Mouse (Mus musculus) heart, adult 18-20 months (tissue): Measurements from ENCODE around the gene Pcf11. TPM values are rescaled to one million over a fixed set of nuclear protein-coding genes. Genes with fewer than 3 reads are reported as not detected.

Experiments used
- DNase-seq, 2 experiments: peaks; one replicate each; pipeline ENCODE4 v3.0.0; 2021 to 2022; ENCODE audit warnings: mixed read lengths in 1 of 2
- long read RNA-seq, 2 experiments: library from polyadenylated mRNA; stranded (forward); transcript quantifications; one replicate each; pipeline ENCODE4 v2.0.0; 2021
- total RNA-seq, 2 experiments: library from RNA; stranded (reverse); gene quantifications; 2 replicates each; pipeline ENCODE4 v1.2.3; 2021

The Pcf11 gene
- 10 to 100 TPM; 19.4 to 30.2 TPM for total RNA-seq
- long read RNA-seq, experiment 1, full-length matches to known transcripts = 3 of 4 reads
- long read RNA-seq, experiment 1, partial matches to known transcripts = 1 of 4 reads
- long read RNA-seq, experiment 1, other reads (novel, unspliced or antisense) = 0 of 4 reads
- long read RNA-seq, experiment 2, partial matches to known transcripts = 2 of 6 reads
- long read RNA-seq, experiment 2, other reads (novel, unspliced or antisense) = 0 of 6 reads

DNA sequence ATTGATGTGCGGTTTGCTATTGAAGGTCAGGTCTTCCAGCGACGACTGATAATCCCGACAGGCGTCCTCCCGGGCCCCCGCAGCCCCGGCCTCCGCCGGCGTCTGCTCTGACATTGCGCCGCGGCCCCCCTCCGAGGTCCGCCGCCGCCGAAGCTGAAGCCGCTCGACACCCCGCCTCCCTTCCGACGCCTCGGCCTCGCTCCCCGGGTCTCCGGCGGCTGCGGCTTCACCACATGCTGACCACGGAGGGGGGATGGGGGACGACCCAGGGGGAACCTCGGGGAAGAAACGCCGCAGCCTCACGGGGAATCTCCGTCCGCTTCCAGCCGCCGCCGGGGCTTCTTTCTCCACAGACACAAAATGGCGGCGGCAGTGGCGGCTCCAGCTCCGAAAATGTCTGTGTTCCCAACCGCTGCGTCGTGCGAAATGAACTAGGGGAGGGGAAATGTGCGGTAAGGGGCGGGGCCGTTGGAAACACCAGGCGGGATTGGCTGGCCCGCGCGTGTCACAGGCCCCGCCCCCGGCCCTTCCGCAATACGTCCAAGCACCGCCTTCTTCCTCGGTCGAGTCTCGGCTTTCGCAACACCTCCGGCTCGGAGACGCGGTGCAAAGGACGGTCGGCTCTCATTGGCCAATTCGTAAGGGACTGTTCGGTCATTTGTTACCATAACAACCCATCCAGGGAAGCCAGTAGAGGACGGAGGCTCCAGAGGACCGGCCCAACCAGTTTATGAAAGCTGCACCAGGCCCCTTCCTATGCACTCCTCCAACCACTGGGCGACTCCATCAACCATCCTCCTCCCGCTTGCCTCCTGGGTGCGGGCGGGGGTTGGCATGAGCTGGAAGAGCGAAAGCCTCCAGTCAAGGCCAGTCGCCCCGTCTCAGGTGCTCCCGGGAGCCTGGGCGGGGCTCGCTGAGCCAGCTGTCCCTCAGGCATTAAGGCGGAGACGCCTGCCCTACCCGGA is at the start of gene Pcf11:
Pcf11 (minus strand) TSS at position 428 of the 965 bp plus-strand sequence.
- peak; percentile 99 for DNase-seq

DNA sequence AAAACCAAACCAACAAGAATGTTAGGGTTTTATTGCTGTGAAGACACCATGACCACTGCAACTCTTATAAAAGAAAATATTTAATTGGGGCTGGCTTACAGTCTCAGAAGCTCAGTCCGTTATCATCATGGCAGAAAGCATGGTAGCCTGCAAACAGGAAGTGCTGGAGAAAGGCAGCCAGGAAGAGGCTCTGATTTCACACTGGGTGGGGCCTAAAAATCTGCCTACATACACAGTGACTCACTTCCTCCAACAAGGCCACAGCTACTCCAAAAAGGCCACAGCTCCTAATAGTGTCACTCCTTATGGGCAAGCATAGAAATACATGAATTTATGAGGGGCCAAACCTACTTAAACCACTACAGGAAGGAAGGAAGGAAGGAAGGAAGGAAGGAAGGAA is 45.3 kb upstream of the Pcf11 start:
- no peak for DNase-seq

DNA sequence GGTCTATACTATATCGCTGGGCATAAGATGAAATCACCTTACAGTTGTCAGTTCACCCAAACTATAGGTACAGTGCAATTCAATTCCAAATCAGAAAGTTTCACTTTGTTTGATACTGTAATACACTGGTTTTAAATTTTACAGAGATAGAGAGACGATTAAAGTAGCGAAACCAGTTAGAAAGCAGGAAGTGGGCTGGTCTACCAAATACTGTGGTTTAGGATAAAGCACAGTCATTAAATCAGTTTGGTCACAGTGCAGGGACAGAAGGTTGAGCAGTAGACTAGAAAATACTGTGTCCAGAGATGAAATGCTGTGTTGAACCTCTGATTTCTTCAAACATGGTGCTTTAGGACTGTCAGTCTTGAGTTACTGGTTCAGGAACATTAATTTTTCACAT is 41.9 kb upstream of the Pcf11 start:
- DNase-seq = no peak

DNA sequence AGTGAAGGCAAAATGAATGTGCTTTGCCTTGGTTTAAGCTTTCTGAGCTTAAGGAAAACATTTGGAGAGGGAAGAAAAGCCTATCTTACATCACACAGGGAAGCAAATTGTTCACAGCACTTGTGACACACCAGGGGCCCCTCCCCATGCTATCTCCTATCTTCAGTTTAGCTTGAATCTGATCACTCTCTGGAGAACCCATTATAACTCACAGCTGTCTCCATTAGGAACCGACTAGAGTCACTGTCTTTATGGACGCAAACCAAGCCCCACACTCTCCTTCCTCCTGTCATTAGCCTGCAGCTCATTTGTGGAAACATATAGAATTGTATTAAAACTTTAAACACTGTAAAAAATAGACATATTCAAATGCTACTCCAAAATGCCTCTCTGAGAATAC is 39.8 kb upstream of the Pcf11 start:
- no peak for DNase-seq

DNA sequence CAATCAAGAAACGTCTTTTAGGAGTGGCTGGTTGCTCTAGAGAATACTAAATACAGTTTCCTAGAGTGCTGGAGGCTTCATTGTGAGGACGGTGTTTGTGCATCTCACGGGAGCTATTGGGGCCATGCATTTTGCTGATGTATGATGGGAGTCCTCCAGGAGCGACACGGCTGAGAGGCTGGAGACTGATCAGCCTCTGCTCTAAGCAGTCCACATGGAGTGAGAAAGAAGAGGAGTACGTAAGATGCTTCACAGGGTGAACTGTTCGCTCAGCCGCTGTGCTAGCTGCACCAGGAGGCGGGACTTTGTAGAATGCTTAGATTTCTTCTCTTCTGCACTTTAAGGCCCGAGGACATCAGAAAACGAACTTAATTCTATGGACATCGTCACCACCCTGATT is 37.0 kb upstream of the Pcf11 start:
- DNase-seq = peak in 1 of 2 experiments; percentile 7

DNA sequence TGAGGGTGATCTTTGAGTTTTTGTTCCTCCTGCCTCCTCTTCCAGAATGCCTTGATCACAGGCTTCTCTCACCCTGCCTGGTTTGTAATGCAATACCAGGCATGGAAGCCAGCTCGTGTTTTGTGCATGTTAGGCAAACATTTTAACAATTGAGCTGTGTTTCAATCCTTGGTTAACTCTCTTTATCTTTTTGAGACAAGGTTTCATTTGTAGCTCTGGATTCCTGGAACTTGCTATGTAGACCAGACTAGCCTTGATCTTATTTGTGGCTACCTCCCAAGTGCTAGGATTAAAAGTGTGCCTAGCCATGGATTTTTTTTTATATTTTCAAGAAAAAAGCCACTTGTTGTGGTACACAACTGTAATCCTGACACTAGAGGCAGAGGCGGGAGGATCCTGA is 35.8 kb upstream of the Pcf11 start:
- DNase-seq = no peak

DNA sequence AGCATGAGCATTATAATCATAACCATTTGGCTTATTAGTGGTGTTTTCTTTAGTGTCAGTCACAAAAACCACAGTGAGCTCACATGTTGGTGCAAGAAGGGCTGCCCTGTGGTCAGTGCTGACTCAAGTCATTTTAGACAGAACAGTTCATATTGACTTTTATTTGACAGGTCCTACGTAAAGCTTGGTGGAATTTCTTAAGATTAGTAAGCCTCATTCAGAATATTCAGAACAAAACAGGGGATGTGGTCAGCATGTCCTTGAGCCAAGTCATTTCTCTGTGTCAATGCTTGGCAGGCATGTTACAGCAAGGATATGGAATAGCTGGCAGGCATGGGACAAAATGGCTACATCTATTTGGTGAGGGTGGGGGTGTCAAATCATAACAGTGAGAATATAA is 33.9 kb upstream of the Pcf11 start:
- DNase-seq = no peak

DNA sequence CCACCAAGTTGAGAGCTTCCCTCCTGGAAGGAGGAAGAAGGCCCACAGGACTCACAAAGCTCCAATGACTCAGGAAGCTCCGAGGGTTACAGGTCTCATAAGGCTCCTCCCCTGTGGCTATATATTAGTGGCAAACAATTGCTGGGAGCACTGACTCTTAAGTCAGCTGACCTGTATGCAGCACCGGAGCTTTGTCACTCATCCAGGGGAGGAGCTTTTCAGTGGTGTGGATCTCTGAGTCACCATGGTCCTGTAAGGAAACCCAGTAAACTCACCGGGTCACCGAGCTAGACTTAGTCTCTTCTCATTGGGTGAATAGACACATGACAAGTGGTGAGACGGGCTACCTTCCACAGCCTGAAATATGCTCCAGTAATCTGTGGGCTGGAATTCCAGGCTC is 29.0 kb upstream of the Pcf11 start:
- no peak for DNase-seq

DNA sequence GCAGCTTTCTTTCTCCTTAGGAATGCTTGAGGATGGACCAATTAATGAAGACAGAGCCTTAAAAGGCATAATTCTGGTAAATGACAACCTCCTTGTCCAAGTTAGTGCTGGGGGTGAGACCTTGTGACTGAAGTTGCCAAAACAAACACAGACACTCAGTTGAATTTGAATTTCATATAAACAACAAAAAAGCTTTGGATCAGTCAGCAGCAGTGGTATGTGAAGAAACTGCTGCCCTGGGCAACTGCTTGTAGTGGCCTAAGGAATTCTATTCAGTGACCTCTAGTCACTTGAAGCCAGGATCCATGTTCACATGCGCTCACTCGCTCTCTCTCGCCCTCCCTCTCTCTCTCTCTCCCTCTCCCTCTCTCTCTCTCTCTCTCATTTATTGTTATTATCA is 26.7 kb upstream of the Pcf11 start:
- no peak for DNase-seq

DNA sequence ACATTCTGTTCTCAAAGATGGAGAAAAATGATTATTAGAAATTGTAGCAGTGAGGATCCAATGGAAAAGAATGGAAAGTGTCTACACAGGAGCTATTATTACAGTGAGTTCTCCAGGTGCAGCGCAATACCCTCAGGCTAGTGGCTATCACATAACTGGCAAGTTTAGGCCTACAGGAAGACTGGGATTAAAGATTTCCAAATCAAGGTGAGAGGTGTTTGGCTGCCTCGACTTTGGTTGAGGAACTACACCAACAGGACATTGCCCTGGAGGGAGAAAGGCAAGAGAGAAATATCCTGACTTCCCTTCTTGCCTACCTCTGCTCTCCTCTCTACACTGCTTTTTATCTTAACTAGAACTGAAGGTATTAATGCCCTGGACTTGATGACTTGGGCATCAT is 19.4 kb upstream of the Pcf11 start:
- no peak for DNase-seq

DNA sequence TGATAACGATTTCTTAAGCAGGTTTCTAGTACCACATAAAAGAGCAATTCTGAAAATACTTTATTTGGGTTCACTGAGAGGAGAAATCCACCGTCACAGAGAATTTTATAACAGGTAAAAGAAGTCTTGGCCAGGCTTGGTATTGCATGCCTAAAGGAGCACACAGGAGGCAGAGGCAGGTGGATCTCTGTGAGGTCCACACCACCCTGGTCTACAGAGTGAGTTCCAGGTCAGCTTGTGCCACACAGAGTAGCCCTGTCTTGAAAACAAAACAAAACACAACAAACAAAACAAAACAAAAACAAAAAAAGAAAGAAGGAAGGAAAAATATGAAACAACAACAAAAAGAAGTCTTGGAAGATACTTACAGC is 18.6 kb upstream of the Pcf11 start:
- no peak for DNase-seq

DNA sequence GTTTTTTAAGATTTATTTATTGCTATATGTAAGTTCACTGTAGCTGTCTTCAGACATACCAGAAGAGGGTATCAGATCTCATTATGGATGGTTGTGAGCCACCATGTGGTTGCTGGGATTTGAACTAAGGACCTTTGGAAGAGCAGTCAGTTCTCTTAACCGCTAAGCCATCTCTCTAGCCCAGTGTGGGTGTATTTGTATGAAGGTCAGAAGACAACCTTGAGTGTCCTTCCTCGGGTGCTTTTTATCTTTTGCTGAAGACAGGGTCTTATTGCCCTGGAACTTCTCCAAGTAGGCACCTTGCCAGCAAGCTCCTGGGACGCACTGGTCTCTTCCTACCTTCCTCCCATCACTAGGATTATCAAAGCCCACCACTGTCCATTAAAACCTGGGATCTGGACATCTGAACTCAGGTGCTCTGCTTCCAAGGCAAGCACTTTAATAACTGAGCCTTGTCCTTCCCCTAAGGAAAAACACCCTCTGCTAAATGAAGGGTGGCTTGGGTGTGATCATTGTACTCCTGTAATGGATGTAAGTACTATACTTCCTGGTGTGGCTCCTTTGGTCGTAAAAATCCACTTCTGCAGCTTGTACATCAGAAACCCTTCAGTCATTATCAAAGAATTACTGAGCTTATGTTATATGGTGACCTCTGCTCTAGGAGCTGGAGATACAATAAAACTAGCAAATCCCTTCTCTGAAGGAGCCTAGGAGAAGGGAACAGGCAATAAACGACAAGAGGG is 18.0 kb upstream of the Pcf11 start:
- DNase-seq = no peak

DNA sequence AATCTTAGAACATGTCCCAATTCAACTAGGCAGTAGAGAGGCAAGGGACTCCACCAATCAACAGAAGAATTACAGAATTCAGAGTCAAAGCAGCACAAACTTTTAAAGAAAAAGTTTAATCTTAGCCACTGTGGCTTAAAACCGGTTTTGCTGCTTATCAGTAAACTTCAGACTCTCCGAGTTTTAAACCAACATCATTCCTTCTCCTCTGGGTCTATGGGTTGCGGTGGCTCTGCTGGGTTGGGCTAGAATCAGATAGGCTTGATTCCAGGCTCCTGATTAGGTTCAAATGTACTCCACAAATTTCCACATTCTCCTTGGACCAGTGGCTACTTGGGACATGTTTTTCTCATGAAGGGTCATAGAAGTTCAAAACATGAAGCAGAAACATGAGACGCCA is 7.6 kb upstream of the Pcf11 start:
- no peak for DNase-seq

DNA sequence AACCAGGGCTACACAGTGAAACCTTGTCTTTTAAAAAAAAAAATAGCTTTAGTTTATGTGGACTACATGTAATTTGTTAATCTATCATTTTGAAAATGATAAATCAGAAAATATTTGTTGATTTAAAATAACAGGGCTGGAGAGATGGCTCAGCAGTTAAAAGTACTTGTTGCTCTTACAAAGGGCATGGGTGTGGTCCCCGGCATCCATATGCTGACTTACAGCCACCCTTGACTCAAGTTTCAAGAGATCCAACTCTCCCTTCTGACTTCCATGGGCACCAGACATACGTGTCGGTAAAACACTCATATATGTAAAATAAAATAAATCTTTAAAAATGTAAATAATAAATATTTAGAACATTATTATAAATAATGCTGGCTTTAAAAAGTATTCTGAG is 5.4 kb upstream of the Pcf11 start:
- no peak for DNase-seq

DNA sequence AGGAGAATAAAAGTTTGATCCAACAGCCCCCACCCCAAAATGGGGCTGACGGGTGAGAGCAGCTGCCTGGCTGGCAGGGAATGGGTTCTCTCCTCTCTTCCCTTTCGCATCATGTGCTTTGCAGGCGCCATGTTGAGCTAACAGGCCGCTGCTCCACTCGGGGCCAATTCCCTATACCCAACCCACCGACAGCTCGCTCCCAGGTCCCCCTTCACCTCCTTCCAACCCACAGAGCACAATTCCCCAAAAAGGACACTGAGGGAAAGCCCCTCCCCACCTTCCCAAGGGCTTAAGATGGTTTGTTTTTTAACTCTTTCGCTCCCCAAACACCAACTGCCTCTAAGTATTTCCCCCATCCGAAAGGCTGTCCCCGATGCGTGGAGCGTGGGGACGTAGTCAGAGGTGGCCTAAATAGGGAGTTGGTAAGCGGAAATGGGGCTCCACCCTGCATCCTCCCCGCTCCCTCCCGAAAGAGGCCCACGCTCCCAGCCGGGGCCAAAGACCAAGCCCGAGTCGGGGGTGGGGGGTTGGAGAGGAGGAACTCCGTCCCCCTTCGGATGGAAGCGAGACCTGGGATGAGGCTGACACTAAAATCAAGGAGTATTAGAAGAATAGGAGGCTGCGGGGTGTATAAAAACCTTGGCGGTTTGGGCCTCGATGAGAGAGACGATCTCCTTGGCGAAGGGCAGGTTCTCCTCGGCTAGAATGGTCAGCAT is 785 bp downstream of the Pcf11 start:
- peak; percentile 74 to 78 for DNase-seq

DNA sequence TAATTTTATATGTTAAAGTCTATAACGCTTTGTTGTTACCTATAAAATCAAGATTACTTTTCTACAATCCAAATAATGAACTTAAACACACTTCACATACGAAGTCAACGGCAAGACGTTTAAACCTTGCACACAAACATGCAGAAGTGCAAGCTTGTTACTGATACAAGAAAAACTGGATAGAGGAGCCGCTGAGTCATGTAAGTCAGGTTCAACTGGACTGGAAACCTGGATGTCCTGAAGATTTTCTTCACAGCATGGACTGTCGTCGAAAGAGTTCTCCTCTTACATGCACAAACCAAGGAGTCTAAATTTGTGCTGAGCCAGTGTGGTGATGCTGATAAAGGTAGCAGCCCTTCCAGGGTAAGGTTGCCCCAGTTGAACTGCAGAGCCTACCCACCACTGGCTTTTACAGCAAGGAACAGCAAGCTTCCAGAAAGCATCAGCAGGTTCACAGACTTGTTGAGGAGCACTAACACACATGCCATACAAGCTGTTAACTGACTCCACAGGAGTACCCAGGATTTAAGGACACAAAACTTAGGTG is 3.4 kb downstream of the Pcf11 start:
- peak in 1 of 2 experiments; percentile 23 for DNase-seq

DNA sequence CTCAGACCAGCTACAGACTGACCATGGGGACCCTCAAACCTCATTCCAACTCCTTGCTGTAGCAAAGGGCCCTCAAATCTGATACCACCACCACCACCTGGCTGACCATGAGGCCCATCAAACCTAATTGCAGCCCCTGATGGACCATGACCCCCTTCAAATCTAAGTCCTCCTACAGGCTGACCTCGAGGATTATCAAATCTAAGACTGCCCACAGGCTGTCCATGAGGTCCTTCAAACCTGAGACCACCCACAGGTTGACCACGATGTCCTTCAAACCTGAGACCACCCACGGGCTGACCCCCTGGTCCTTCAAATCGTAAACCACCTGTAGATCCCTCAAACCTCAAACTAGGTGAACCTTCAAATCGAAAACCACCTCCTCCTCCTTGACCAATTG is 11.7 kb downstream of the Pcf11 start:
- no peak for DNase-seq

DNA sequence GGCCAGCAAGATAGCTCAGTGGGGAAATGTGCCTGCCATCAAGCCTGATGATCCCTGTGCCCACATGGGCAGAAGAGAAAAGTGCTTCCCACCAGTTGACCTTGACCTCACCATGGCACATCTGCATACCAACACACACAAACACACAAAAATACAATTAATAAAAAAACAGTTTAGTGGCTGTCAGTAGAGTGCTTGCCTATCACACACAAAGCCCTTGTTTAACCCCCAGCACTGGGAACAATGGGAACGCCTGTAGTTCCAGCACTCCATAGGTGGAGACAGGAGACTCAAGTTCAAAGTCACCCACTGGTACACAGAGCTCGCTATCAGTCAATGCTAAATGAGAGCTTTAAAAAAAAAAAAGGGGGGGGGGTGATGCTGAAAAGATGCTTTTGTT is 13.3 kb downstream of the Pcf11 start:
- no peak for DNase-seq

DNA sequence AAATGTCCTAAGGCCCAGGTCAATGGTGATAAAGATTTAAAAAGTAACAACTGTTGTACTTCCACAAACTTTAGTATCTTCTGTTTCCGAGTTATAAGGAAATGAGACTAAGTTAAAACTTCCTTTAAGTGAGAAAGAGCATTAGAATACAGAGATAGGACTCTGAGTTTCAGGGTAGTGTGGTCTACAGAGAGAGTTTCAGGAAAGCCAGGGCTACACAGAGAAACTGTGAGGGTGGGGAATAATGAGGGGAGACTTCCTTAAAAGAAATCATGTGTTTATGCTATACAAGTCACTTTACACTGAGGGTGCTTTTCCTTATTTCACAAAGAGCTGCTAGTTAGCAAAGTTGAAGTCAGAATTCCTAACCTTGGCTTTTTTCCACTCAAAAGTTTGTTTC is 16.4 kb downstream of the Pcf11 start:
- DNase-seq = no peak

DNA sequence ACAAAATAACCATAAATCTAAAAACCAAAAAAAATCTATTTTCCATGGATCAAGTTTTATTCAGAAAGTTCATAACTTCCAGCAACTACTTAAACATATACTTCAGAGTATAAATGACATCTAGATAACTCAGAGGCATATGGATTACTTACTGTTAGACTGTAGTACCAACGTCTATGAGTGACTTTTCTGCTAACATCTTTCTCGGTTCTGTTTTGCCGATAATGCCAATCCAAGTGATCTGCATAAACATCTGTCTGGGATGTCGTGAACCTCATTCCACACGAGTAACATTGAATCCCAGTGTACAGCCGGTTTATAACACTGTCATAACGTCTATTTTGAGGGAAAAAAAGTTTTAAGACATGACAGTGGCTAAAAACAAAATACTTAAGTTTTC is 21.9 kb downstream of the Pcf11 start:
- DNase-seq = no peak

DNA sequence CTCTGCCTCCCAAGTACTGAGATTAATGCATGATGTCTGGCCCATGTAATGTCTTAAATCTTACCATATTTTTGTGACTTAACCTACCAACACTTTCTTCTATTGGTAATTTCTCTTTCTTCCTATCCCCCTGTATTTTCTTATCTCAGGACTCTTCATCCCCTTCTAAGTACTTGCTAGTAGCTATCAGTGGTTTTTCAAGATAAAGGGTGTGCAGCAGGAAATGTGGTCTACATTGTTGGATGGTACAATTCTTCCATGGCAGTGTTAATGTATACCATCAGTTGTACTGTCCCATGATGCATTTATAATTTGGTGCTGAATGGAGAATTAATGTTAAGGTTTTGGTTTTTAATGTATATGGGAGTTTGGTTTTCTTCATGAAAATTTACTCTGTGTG is 27.4 kb downstream of the Pcf11 start:
- DNase-seq = no peak

DNA sequence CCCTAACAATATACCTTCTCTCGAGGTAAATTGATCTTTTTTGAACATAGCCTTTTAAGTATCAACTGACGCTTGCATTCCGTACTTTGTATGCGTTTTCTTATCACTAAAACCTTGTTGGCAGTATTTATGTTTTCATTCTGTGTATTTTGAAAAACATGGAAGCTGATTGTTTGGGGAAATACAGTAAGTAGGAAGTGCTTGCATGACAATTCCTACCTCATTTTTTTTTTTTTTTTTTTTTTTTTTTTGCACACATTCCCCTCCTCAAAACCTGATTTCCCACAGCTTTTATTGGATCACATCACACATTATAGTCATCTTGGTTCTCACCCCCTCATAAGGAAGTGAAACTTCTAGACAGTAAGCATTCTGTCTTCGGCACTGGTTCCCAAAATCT is 31.7 kb downstream of the Pcf11 start:
- DNase-seq = no peak
